Mouse (Mus musculus): ENCODE measurements around the gene Kdelr2.

The Kdelr2 gene

DNA sequence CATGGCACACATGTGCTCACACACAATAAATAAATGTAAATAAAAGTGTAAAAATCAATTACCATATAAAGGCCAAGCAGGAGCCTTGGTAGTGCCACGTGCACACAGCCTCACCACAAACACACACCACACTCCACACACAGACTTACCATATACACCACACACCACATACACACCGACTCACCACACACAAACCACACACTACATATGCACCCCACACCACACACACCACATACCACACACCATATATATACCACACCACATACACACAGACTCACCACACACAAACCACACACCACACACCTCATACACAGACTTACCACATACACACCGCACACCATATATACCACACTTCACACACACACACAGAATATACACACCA is 67.5 kb downstream of the Kdelr2 start:
- no peak for DNase-seq (ENCODE audit: low spot score)

Data from spleen, adult 12 weeks (tissue).